9 mouse cellular contexts compared by ENCODE assay signal in the genomic region with DNA sequence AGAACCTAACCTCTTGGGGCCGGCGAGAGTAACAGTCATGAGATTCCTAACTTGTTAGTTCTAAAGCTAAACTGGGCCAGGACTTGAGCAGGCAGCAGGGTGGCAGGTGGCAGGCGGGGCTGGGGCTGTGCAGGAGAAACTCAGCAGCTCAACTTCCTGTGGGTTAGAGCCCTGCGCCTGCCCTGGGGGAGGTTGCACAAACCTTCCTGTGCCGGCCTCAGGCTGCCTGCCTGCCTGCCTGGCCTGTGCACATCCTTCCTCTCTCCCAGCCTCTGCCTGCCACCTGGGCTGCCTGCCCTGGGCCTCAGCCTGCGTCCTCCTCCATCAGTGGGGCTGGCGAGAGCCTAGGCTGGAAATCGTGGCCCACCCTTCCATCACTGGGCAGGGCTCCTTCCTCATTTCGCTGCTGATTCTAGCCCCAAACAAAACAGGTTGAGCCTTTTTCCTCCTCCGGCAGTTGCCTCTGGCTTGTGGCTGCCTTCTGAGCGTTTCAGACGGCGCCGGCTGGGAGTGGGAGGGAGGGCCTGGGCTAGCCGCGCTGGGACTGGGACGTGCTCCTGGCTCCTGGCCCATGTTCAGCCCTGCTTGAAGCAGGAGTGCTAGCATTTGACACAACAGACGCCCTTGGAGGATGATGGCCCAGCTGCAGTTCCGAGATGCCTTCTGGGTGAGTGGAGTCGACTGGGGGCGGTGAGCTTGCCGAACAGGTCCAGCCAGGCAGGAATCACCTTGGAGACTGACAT. TPM values are rescaled to one million over a fixed set of nuclear protein-coding genes. Genes with fewer than 3 reads are reported as not detected.
DNase-seq lines count a peak whose midpoint lies in the region; ATAC-seq and TF ChIP-seq lines count a peak whose summit lies in the region.
"Had no signal": no experiment of that assay in that cellular context is flagged by ENCODE, and none has a peak within 500 bp of the region (broad histone marks: within the 10 kb centered on the region; RNA-seq: fewer than 3 reads in every experiment).

A gene (plus strand): TSS at position 185 of the 743 bp plus-strand sequence.

- TF ChIP-seq CTCF in bone marrow macrophage, adult 2 months (IDR thresholded peaks at IDR 0.05; ENCODE audit: low read depth, low read length): no peak
- no peak for TF ChIP-seq CTCF in liver, embryonic 14.5 days (IDR thresholded peaks at IDR 0.05; ENCODE audit: low read depth)

- no peak for TF ChIP-seq EP300 in liver, embryonic 14.5 days (IDR thresholded peaks at IDR 0.05; ENCODE audit: low read depth)

- peaks cover 43% of the 10 kb centered on the region for H3K4me1 ChIP-seq in bone marrow macrophage, adult 2 months (ENCODE audit: control insufficient read depth, insufficient read depth, low read length)
- H3K4me1 ChIP-seq in forebrain, embryonic 12.5 days: peaks cover 7% of the 10 kb centered on the region
- H3K4me1 ChIP-seq in heart, embryonic 15.5 days (replicated peaks): peaks cover 23% of the 10 kb centered on the region
- H3K4me1 ChIP-seq in liver, embryonic 14.5 days (replicated peaks; ENCODE audit: control insufficient read depth in 2 of 2, insufficient read depth in 2 of 2, low read length in 1 of 2): no peaks in the 10 kb centered on the region
- H3K4me1 ChIP-seq in stomach, embryonic 15.5 days: peaks cover 12% of the 10 kb centered on the region

- DNase-seq in 416B (ENCODE audit: low read depth): peak; percentile 89
- peak; percentile 83 for DNase-seq in kidney, postnatal 10 days
- DNase-seq in liver, embryonic 14.5 days (ENCODE audit: low read depth in 3 of 3, low spot score in 3 of 3): no peak
- DNase-seq in neural tube, embryonic 10.5 days (ENCODE audit: extremely low spot score, low spot score): peak; percentile 30

- 42% methylated on average over 22 of the region's 22 CpGs for WGBS in forebrain, embryonic 12.5 days
- 17% methylated on average over 22 of the region's 22 CpGs for WGBS in heart, embryonic 15.5 days
- 11% methylated on average over 22 of the region's 22 CpGs for WGBS in liver, embryonic 14.5 days (ENCODE audit: insufficient replicate concordance)
- 16% methylated on average over 22 of the region's 22 CpGs for WGBS in stomach, embryonic 15.5 days

- H3K9me3 ChIP-seq in forebrain, embryonic 12.5 days: no peaks in the 10 kb centered on the region
- no peaks in the 10 kb centered on the region for H3K9me3 ChIP-seq in heart, embryonic 15.5 days (replicated peaks)
- H3K9me3 ChIP-seq in liver, embryonic 14.5 days (ENCODE audit: control insufficient read depth, low read length): no peaks in the 10 kb centered on the region
- H3K9me3 ChIP-seq in stomach, embryonic 15.5 days: no peaks in the 10 kb centered on the region

- H3K27ac ChIP-seq in bone marrow macrophage, adult 2 months (ENCODE audit: insufficient read depth, low read depth, low read length): peak within 1 kb of the TSS; percentile 75
- H3K27ac ChIP-seq in forebrain, embryonic 12.5 days: peak within 1 kb of the TSS; percentile 39; the same call in 1 of the 2 replicates
- H3K27ac ChIP-seq in heart, embryonic 15.5 days: peak within 1 kb of the TSS; percentile 79
- no peak within 1 kb of the TSS for H3K27ac ChIP-seq in liver, embryonic 14.5 days
- peak within 1 kb of the TSS; percentile 67 for H3K27ac ChIP-seq in stomach, embryonic 15.5 days

- H3K4me3 ChIP-seq in bone marrow macrophage, adult 2 months (ENCODE audit: insufficient read depth, low read length): peak within 1 kb of the TSS; percentile 73
- H3K4me3 ChIP-seq in forebrain, embryonic 12.5 days (replicated peaks): no peak within 1 kb of the TSS
- peak within 1 kb of the TSS; percentile 24 for H3K4me3 ChIP-seq in heart, embryonic 15.5 days
- H3K4me3 ChIP-seq in liver, embryonic 14.5 days (ENCODE audit: insufficient read depth in 1 of 2, low read depth in 2 of 2, low read length in 2 of 2): peak within 1 kb of the TSS; percentile 19 to 22; a peak in 3 of 4 replicates
- H3K4me3 ChIP-seq in stomach, embryonic 15.5 days (replicated peaks): peak within 1 kb of the TSS; percentile 20

- H3K27me3 ChIP-seq in forebrain, embryonic 12.5 days: no peaks in the 10 kb centered on the region
- H3K27me3 ChIP-seq in heart, embryonic 15.5 days: no peaks in the 10 kb centered on the region
- H3K27me3 ChIP-seq in liver, embryonic 14.5 days (ENCODE audit: control insufficient read depth, insufficient read depth, low read length): no peaks in the 10 kb centered on the region
- H3K27me3 ChIP-seq in stomach, embryonic 15.5 days (replicated peaks): no peaks in the 10 kb centered on the region
- H3K27me3 ChIP-seq: Patski had no signal

- TF ChIP-seq POLR2A in bone marrow macrophage, adult 2 months (IDR thresholded peaks at IDR 0.05; ENCODE audit: borderline replicate concordance, low read depth, low read length): no peak

- H3K36me3 ChIP-seq in forebrain, embryonic 12.5 days (replicated peaks): no peaks in the 10 kb centered on the region
- no peaks in the 10 kb centered on the region for H3K36me3 ChIP-seq in heart, embryonic 15.5 days
- no peaks in the 10 kb centered on the region for H3K36me3 ChIP-seq in liver, embryonic 14.5 days (replicated peaks; ENCODE audit: control insufficient read depth, insufficient read depth, low read depth)
- H3K36me3 ChIP-seq in stomach, embryonic 15.5 days: no peaks in the 10 kb centered on the region

- peak; percentile 65; the same call in 1 of the 2 replicates for ATAC-seq in forebrain, embryonic 12.5 days (ENCODE audit: low FRiP score)
- peak; percentile 87 for ATAC-seq in heart, embryonic 15.5 days (replicated peaks; ENCODE audit: insufficient number of reproducible peaks, insufficient read depth, low FRiP score, low read depth)
- ATAC-seq in liver, embryonic 14.5 days (ENCODE audit: insufficient read depth): no peak
- peak; percentile 79; the same call in 1 of the 2 replicates for ATAC-seq in stomach, embryonic 15.5 days (ENCODE audit: insufficient read depth, low FRiP score, low read depth)

- no peak within 1 kb of the TSS for H3K9ac ChIP-seq in forebrain, embryonic 12.5 days
- H3K9ac ChIP-seq in heart, embryonic 15.5 days: peak within 1 kb of the TSS; percentile 37; the same call in 1 of the 2 replicates
- H3K9ac ChIP-seq in liver, embryonic 14.5 days (replicated peaks): no peak within 1 kb of the TSS
- no peak within 1 kb of the TSS for H3K9ac ChIP-seq in stomach, embryonic 15.5 days

- H3K4me2 ChIP-seq in forebrain, embryonic 12.5 days: peak within 1 kb of the TSS; percentile 25; the same call in 1 of the 2 replicates
- peak within 1 kb of the TSS; percentile 52 for H3K4me2 ChIP-seq in heart, embryonic 15.5 days
- H3K4me2 ChIP-seq in liver, embryonic 14.5 days (ENCODE audit: low read depth): no peak within 1 kb of the TSS
- H3K4me2 ChIP-seq in stomach, embryonic 15.5 days: peak within 1 kb of the TSS; percentile 44

RNA-seq across cellular contexts. Expression of the gene that starts here (rescaled TPM):
- 163 and 182 TPM in 2 replicates for polyA plus RNA-seq in bone marrow macrophage, adult 2 months (2012; ENCODE audit: insufficient read depth, insufficient read length, missing spikeins)
- polyA plus RNA-seq in forebrain, embryonic 12.5 days (2016; fragmentation: Nextera tagmentation; extraction: Ambion mirVana): 0.54 and 0.59 TPM in 2 replicates
- 1.8 and 3.3 TPM in 2 replicates for polyA plus RNA-seq in heart, embryonic 15.5 days (2015; fragmentation: Nextera tagmentation; extraction: Ambion mirVana)
- 3.1 and 3.9 TPM in 2 replicates for polyA plus RNA-seq in liver, embryonic 14.5 days (2012; rRNA removed)
- 1.3 and 1.8 TPM in 2 replicates for polyA plus RNA-seq in liver, embryonic 14.5 days (2014; fragmentation: Nextera tagmentation; extraction: Ambion mirVana)
- polyA plus RNA-seq in stomach, embryonic 15.5 days (2015; fragmentation: Nextera tagmentation; extraction: Ambion mirVana): 2.2 and 2.4 TPM in 2 replicates

Comparison
In these comparisons a context has a peak if more than half of its experiments do, and no peak if none do; other contexts are left out.
1. RNA of the gene that starts here (polyA plus RNA-seq): 163 to 182 TPM in bone marrow macrophage, adult 2 months; 1.3 to 3.9 TPM in liver, embryonic 14.5 days, 2.2 to 2.4 TPM in stomach, embryonic 15.5 days, 1.8 to 3.3 TPM in heart, embryonic 15.5 days and 0.54 to 0.59 TPM in forebrain, embryonic 12.5 days; every median in the first group is over 10 times any median in the second.
2. Peak in ATAC-seq, H3K27ac ChIP-seq and H3K4me2 ChIP-seq in forebrain, embryonic 12.5 days; RNA of the gene not detected or under 1 TPM.
3. DNase-seq: peak in 416B (single experiment), kidney, postnatal 10 days (single experiment) and neural tube, embryonic 10.5 days (single experiment); none in liver, embryonic 14.5 days (0 of 3).